Mouse (Mus musculus): ENCODE data around the gene Satb1. TPM values are rescaled to one million over a fixed set of nuclear protein-coding genes. Genes with fewer than 3 reads are reported as not detected.
A peak's percentile ranks its signal among the peaks of the same experiment; 100 is the strongest.

Satb1 gene
- total RNA-seq (2014; rRNA removed; ENCODE audit: low replicate concordance) (17.4 and 30.6 TPM in 2 replicates), polyA plus RNA-seq (2015; fragmentation: Nextera tagmentation; extraction: Ambion mirVana) (8.1 and 8.4 TPM in 2 replicates)

DNA sequence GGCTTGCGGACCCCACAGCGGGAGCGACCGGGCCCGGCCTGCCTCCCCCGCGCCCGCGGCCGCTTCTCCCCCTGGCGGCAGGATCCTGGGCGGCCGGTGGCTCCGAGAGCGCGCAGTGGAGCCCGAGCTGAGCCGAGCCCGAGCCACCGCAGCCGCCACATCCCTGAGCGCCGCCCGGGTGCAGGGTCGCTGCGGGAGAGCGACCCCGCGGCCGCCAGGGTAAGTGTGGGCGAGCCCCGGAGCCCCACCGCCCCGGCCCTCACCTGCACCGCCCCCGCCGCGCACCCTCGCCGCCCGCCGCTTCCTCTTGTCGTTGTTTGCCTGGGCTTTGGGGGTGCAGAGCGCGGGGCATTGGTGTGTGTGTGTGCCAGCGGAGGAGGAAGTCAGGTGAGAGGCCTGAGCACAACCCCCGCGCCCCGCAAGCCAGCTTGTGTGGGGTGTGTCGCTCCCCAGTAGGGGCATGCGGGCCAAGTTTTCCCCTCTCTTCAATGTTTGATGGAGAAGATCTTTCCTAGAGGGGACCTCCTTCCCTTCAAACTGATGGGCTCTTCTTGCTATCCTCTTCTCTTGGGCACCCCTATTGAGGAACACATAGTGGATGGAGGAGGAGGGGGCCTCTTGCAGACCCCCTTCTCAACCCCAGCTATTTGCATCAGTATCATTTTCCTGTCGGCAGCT lies at the start of gene Satb1:
Gene Satb1, minus strand, starts transcription at position 391 of the 678 bp plus-strand sequence.
- Histone ChIP-seq H3K9me3 (replicated peaks; ENCODE audit: control insufficient read depth, low read length) (no peaks in the 10 kb centered on the region), H3K4me1 (ENCODE audit: control insufficient read depth, insufficient read depth) (peaks cover 13% of the 10 kb centered on the region), H3K4me3 (ENCODE audit: low read depth, low read length) (peak within 1 kb of the TSS; percentile 81), H3K27me3 (ENCODE audit: control insufficient read depth, insufficient read depth, low read length) (peaks cover 71% of the 10 kb centered on the region), H3K9ac (replicated peaks; ENCODE audit: low read depth, low read length) (peak within 1 kb of the TSS; percentile 67), H3K4me2 (ENCODE audit: low read depth, low read length) (peak within 1 kb of the TSS; percentile 99), H3K36me3 (replicated peaks; ENCODE audit: control insufficient read depth, insufficient read depth, low read length) (no peaks in the 10 kb centered on the region), H3K27ac (ENCODE audit: low read depth) (peak within 1 kb of the TSS; percentile 57; the same call in 1 of the 2 replicates)
- ATAC-seq (ENCODE audit: insufficient read depth, low read depth) = peak; percentile 91
- WGBS = under 1% methylated on average over 45 of the region's 52 CpGs
- no peak for DNase-seq (ENCODE audit: low spot score)
- TF ChIP-seq EP300 (IDR thresholded peaks at IDR 0.05; ENCODE audit: low read depth) (no peak), CTCF (IDR thresholded peaks at IDR 0.05; ENCODE audit: low read depth) (peak; percentile 45)

DNA sequence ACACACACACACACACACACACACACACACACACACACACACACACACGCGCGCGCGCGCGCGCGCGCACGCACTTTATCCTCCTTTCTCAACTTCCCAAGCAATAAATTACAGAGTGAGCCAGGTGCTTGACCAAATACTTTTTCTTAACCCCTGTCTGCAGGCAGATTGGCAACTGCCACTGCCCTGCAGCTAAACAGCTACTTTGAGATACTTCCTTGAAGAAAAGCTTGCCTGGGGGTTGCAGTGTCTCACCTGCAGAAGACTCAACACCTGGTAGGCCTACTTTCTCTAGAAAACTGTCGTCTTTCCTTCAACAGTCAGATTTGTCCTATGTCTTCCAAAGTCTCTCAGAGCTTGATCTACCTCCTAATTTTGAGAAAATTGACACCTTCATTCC lies 49.5 kb upstream of the Satb1 start:
- H3K36me3 ChIP-seq (replicated peaks; ENCODE audit: control insufficient read depth, insufficient read depth, low read length) = no peaks in the 10 kb centered on the region
- no peaks in the 10 kb centered on the region for H3K27me3 ChIP-seq (ENCODE audit: control insufficient read depth, insufficient read depth, low read length)
- H3K9me3 ChIP-seq (replicated peaks; ENCODE audit: control insufficient read depth, low read length) = no peaks in the 10 kb centered on the region
- ATAC-seq (ENCODE audit: insufficient read depth, low read depth) (no peak), DNase-seq (ENCODE audit: low spot score) (no peak)
- H3K4me3 ChIP-seq (ENCODE audit: low read depth, low read length) = no peak overlapping the region
- TF ChIP-seq CTCF (IDR thresholded peaks at IDR 0.05; ENCODE audit: low read depth) (no peak), EP300 (IDR thresholded peaks at IDR 0.05; ENCODE audit: low read depth) (no peak)
- H3K27ac ChIP-seq (ENCODE audit: low read depth) = no peak overlapping the region
- no peak overlapping the region for H3K9ac ChIP-seq (replicated peaks; ENCODE audit: low read depth, low read length)
- no peaks in the 10 kb centered on the region for H3K4me1 ChIP-seq (ENCODE audit: control insufficient read depth, insufficient read depth)
- 96% methylated on average over 12 of the region's 12 CpGs for WGBS
- no peak overlapping the region for H3K4me2 ChIP-seq (ENCODE audit: low read depth, low read length)

DNA sequence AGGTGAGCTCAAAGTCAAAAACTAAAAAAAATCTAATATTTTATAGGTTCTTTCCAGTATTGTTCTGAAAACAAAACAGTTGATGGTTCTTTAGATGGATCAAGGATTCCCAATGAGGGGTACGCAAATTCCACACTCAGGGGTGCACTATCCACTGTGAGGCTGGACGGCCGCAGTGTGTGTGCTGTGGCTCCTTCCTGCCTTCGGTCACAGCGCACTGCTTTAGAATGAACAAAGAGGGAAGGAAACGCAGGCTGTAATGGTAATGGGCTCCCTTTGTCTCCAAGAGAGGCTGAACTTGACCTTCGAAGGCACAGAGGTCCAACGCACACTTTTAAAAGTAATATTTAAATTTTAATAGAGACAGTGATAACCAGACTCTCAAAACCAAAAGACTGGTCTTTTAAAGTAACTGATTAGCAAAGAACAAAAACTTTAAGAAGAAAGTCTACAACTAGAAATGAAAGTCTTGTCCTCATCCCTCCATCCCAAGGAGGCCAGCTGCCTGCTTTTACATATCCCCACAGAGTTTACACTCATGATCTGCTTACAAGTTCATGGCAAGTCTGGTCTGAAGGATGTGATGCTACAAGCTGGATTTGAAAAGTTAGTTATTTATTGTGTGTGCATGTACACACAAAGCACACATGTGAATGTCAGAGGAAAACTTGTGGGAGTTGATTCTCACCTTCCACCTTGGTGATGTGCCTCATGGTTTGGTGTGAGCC lies 48.0 kb upstream of the Satb1 start:
- TF ChIP-seq EP300 (IDR thresholded peaks at IDR 0.05; ENCODE audit: low read depth) (no peak), CTCF (IDR thresholded peaks at IDR 0.05; ENCODE audit: low read depth) (no peak)
- no peaks in the 10 kb centered on the region for H3K36me3 ChIP-seq (replicated peaks; ENCODE audit: control insufficient read depth, insufficient read depth, low read length)
- no peaks in the 10 kb centered on the region for H3K4me1 ChIP-seq (ENCODE audit: control insufficient read depth, insufficient read depth)
- H3K9ac ChIP-seq (replicated peaks; ENCODE audit: low read depth, low read length) = no peak overlapping the region
- ATAC-seq (ENCODE audit: insufficient read depth, low read depth) (no peak), DNase-seq (ENCODE audit: low spot score) (no peak)
- H3K4me3 ChIP-seq (ENCODE audit: low read depth, low read length) = no peak overlapping the region
- H3K9me3 ChIP-seq (replicated peaks; ENCODE audit: control insufficient read depth, low read length) = no peaks in the 10 kb centered on the region
- WGBS = 87% methylated on average over 8 of the region's 8 CpGs
- no peak overlapping the region for H3K27ac ChIP-seq (ENCODE audit: low read depth)
- no peak overlapping the region for H3K4me2 ChIP-seq (ENCODE audit: low read depth, low read length)
- H3K27me3 ChIP-seq (ENCODE audit: control insufficient read depth, insufficient read depth, low read length) = no peaks in the 10 kb centered on the region

DNA sequence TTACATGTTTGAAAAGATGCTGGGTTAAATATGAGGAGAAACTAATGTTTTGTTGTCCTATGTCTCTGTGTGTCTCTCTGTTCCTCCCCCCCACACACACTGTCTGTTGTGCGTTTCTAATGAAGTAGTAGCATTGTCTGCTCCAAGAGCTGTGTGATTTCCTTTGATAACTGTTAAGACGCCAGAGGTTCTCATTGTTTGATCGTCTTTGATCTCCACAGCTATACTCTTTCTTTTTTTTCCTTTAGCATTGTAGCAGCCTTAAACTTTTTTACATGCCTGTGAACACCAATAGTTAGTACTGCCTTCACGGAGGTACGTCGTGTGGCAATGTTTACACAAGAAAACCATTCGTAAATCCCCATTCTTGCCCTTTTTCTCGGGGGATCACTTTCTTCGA lies 47.1 kb upstream of the Satb1 start:
- no peak overlapping the region for H3K9ac ChIP-seq (replicated peaks; ENCODE audit: low read depth, low read length)
- no peak for DNase-seq (ENCODE audit: low spot score)
- ATAC-seq (ENCODE audit: insufficient read depth, low read depth) = no peak
- H3K4me2 ChIP-seq (ENCODE audit: low read depth, low read length) = no peak overlapping the region
- 58% methylated on average over 9 of the region's 9 CpGs for WGBS
- no peak overlapping the region for H3K4me3 ChIP-seq (ENCODE audit: low read depth, low read length)
- H3K36me3 ChIP-seq (replicated peaks; ENCODE audit: control insufficient read depth, insufficient read depth, low read length) = no peaks in the 10 kb centered on the region
- peak overlapping the region; percentile 34; the same call in 1 of the 2 replicates for H3K27ac ChIP-seq (ENCODE audit: low read depth)
- no peaks in the 10 kb centered on the region for H3K27me3 ChIP-seq (ENCODE audit: control insufficient read depth, insufficient read depth, low read length)
- H3K9me3 ChIP-seq (replicated peaks; ENCODE audit: control insufficient read depth, low read length) = no peaks in the 10 kb centered on the region
- H3K4me1 ChIP-seq (ENCODE audit: control insufficient read depth, insufficient read depth) = no peaks in the 10 kb centered on the region
- TF ChIP-seq CTCF (IDR thresholded peaks at IDR 0.05; ENCODE audit: low read depth) (no peak), EP300 (IDR thresholded peaks at IDR 0.05; ENCODE audit: low read depth) (no peak)

DNA sequence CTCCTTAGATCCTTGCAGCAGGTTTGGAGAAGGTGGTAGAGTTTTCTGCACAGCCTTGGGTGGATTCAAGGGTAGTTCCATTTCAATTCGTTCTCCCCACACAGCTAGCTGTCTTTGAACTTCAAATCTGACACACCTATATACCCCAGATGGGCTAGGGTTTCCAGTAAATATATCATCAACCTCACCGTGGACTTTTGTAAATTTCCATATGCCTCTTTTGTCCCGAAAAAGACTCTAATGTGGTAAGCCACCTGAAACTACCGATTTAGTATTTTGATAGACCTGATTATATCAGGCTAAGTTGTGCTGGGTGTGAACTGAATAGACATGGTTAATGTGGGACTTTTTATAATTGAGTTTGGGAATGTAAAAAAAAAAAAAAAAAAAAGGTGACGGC lies 46.6 kb upstream of the Satb1 start:
- TF ChIP-seq EP300 (IDR thresholded peaks at IDR 0.05; ENCODE audit: low read depth) = no peak
- TF ChIP-seq CTCF (IDR thresholded peaks at IDR 0.05; ENCODE audit: low read depth) = no peak
- no peaks in the 10 kb centered on the region for H3K4me1 ChIP-seq (ENCODE audit: control insufficient read depth, insufficient read depth)
- 74% methylated on average over 5 of the region's 5 CpGs for WGBS
- H3K36me3 ChIP-seq (replicated peaks; ENCODE audit: control insufficient read depth, insufficient read depth, low read length) = no peaks in the 10 kb centered on the region
- H3K27ac ChIP-seq (ENCODE audit: low read depth) = no peak overlapping the region; the same call in 1 of the 2 replicates
- H3K9me3 ChIP-seq (replicated peaks; ENCODE audit: control insufficient read depth, low read length) = no peaks in the 10 kb centered on the region
- DNase-seq (ENCODE audit: low spot score) = no peak
- no peak overlapping the region; the same call in 1 of the 2 replicates for H3K4me2 ChIP-seq (ENCODE audit: low read depth, low read length)
- no peak for ATAC-seq (ENCODE audit: insufficient read depth, low read depth)
- H3K9ac ChIP-seq (replicated peaks; ENCODE audit: low read depth, low read length) = no peak overlapping the region
- H3K4me3 ChIP-seq (ENCODE audit: low read depth, low read length) = no peak overlapping the region
- no peaks in the 10 kb centered on the region for H3K27me3 ChIP-seq (ENCODE audit: control insufficient read depth, insufficient read depth, low read length)

All from heart, postnatal 0 days (tissue).